Mouse (Mus musculus): ENCODE data around the gene Oas3. TPM values are rescaled to one million over a fixed set of nuclear protein-coding genes. Genes with fewer than 3 reads are reported as not detected.
A peak's percentile ranks its signal among the peaks of the same experiment; 100 is the strongest.

Oas3 gene
- polyA plus RNA-seq, 1 experiment, result 0.08 TPM

DNA sequence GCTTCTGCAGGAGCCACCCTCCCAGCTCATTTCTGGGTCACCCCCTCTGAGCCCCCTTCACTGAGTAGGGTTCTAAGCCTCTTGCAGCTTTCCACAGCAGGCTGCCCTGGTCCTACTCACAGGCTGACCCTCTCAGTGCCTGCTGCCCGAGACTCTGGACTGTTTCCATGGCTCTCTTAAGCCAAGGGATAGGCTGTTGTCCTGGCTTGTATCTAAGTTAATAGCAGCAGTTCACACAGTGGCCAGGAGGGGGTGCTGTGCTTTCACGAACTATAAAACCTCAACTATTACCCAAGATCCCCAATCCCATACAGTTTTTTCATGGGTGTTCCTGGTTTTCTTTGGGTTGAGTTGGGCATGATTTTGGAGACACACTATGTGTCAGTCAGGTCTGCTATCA, 15.6 kb upstream of the Oas3 start:
- Histone ChIP-seq H3K4me1 (ENCODE audit: control insufficient read depth, insufficient read depth, low read length) (no peaks in the 10 kb centered on the region), H3K27me3 (ENCODE audit: control insufficient read depth, insufficient read depth, low read length) (no peaks in the 10 kb centered on the region), H3K4me3 (replicated peaks; ENCODE audit: insufficient read depth, low read depth, low read length) (no peak overlapping the region), H3K27ac (ENCODE audit: insufficient read depth, low read length) (no peak overlapping the region)
- WGBS, result 16% methylated on average over 2 of the region's 2 CpGs
- TF ChIP-seq POLR2A (IDR thresholded peaks at IDR 0.05; ENCODE audit: borderline replicate concordance, insufficient read depth, low read length), result no peak
- TF ChIP-seq CTCF (IDR thresholded peaks at IDR 0.05; ENCODE audit: borderline replicate concordance, insufficient read depth, low read depth, low read length), result peak; percentile 65; the same call in 1 of the 2 replicates
- peak; percentile 20 to 50 for DNase-seq

DNA sequence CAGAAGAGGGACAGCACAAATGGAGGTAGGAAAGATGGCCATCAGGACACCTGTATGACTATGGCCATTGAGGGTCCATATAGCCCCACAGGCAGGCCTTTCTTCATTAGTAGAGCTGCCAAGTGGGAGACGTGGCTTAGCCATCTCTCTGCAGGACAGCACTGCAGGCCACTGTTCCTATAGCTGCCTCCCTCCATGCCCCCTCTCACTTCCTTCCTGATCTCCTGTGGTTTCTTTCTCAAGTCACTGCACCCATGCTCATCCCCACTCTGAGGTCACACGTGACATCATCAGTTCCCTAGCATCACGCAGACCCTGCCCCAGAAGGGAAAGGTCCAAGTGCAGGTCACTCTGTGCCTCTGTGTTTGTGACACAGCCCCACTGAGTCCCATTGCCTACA, 9.6 kb upstream of the Oas3 start:
- Histone ChIP-seq H3K4me3 (replicated peaks; ENCODE audit: insufficient read depth, low read depth, low read length) (no peak overlapping the region), H3K4me1 (ENCODE audit: control insufficient read depth, insufficient read depth, low read length) (no peaks in the 10 kb centered on the region), H3K27me3 (ENCODE audit: control insufficient read depth, insufficient read depth, low read length) (no peaks in the 10 kb centered on the region), H3K27ac (ENCODE audit: insufficient read depth, low read length) (no peak overlapping the region)
- WGBS, result 56% methylated on average over 3 of the region's 3 CpGs
- DNase-seq, result no peak
- TF ChIP-seq CTCF (IDR thresholded peaks at IDR 0.05; ENCODE audit: borderline replicate concordance, insufficient read depth, low read depth, low read length), result no peak
- no peak for TF ChIP-seq POLR2A (IDR thresholded peaks at IDR 0.05; ENCODE audit: borderline replicate concordance, insufficient read depth, low read length)

DNA sequence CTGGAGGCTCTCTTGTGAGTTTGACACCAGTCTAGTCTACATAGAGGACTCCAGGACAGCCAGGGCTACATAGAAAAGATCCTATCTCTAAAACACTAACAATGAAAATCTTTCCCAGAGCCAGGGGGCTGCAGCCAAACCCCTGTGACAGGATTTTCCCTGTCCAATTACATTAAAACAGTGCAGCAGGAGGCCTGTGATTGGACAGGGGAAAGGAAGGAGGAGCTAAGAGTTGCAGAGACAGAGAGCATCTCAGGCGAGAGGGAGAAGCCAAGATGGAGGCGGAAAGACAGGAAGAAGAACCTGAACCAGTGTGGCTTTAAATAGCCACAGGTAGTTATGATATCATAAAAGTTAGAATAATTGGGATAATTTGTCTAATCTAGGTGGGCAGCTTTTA, 5.0 kb upstream of the Oas3 start:
- Histone ChIP-seq H3K4me3 (replicated peaks; ENCODE audit: insufficient read depth, low read depth, low read length) (no peak overlapping the region), H3K4me1 (ENCODE audit: control insufficient read depth, insufficient read depth, low read length) (no peaks in the 10 kb centered on the region), H3K27me3 (ENCODE audit: control insufficient read depth, insufficient read depth, low read length) (no peaks in the 10 kb centered on the region), H3K27ac (ENCODE audit: insufficient read depth, low read length) (no peak overlapping the region)
- DNase-seq, result no peak
- TF ChIP-seq POLR2A (IDR thresholded peaks at IDR 0.05; ENCODE audit: borderline replicate concordance, insufficient read depth, low read length) (no peak), CTCF (IDR thresholded peaks at IDR 0.05; ENCODE audit: borderline replicate concordance, insufficient read depth, low read depth, low read length) (no peak)
- WGBS, result 79% methylated on average over 2 of the region's 2 CpGs

DNA sequence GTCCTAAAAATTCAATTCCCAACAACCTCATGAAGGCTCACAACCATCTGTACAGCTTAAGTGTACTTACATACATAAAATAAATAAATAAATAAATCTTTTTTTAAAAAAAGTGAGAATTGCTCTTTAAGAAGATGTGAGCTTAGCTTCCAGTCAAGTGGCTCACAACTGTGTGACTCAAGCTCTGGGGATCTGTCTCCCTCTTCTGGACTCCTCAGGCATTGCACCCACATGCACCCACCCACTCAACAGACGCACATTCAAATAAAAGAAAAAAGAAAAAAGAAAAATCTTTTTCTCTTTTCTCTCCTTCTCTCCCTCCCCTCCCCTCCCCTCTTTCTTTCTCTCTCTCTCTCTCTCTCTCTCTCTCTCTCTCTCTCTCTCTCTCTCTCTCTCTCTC, 4.2 kb upstream of the Oas3 start:
- no peak overlapping the region for H3K4me3 ChIP-seq (replicated peaks; ENCODE audit: insufficient read depth, low read depth, low read length)
- WGBS, result 81% methylated on average over 1 of the region's 1 CpGs
- H3K27ac ChIP-seq (ENCODE audit: insufficient read depth, low read length), result no peak overlapping the region
- DNase-seq, result no peak
- TF ChIP-seq CTCF (IDR thresholded peaks at IDR 0.05; ENCODE audit: borderline replicate concordance, insufficient read depth, low read depth, low read length) (no peak), POLR2A (IDR thresholded peaks at IDR 0.05; ENCODE audit: borderline replicate concordance, insufficient read depth, low read length) (no peak)
- no peaks in the 10 kb centered on the region for H3K27me3 ChIP-seq (ENCODE audit: control insufficient read depth, insufficient read depth, low read length)
- H3K4me1 ChIP-seq (ENCODE audit: control insufficient read depth, insufficient read depth, low read length), result no peaks in the 10 kb centered on the region

DNA sequence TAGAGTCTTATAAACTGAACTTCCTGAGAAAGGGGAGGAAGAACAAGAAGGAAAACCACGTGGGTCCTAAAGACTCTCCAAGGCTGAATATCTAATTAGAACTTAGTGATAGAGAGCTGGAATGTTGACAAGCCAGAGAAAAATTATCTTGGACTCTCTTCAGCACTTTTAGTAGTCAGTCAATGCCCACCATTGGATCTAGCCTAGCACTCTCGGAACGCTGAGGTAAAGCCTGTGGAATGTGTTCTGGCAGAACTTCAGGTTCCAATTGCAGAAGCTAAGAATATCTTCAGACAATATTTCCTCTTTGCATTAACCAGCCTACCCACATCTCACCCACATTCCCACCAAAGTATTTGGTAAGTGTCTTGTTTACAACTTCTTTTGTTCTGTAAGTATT, 2.5 kb upstream of the Oas3 start:
- TF ChIP-seq POLR2A (IDR thresholded peaks at IDR 0.05; ENCODE audit: borderline replicate concordance, insufficient read depth, low read length), result no peak
- no peak for TF ChIP-seq CTCF (IDR thresholded peaks at IDR 0.05; ENCODE audit: borderline replicate concordance, insufficient read depth, low read depth, low read length)
- WGBS, result 38% methylated on average over 3 of the region's 3 CpGs

DNA sequence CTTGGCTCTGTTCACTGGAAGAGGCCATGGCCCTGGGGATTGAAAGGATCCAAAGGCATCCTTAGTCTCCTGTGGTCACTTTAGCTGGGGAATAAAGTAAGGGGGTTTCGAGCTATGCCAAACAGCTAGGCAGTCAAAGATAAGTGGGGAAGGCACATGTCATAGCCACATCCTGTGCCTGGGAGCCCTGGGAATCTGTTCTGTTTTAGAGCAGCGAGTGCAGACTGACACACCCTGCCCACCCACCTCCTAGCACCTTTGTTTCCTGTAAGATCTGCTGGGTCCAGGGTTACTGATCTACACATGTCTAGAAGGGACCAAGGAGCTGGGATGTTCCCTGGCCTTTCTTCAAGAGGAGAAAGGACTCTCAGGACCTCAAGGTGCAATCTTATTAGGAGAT, 1.5 kb upstream of the Oas3 start:
- DNase-seq, result no peak
- Histone ChIP-seq H3K27me3 (ENCODE audit: control insufficient read depth, insufficient read depth, low read length) (no peaks in the 10 kb centered on the region), H3K4me1 (ENCODE audit: control insufficient read depth, insufficient read depth, low read length) (no peaks in the 10 kb centered on the region), H3K27ac (ENCODE audit: insufficient read depth, low read length) (no peak overlapping the region), H3K4me3 (replicated peaks; ENCODE audit: insufficient read depth, low read depth, low read length) (no peak overlapping the region)
- no peak for TF ChIP-seq POLR2A (IDR thresholded peaks at IDR 0.05; ENCODE audit: borderline replicate concordance, insufficient read depth, low read length)
- TF ChIP-seq CTCF (IDR thresholded peaks at IDR 0.05; ENCODE audit: borderline replicate concordance, insufficient read depth, low read depth, low read length), result no peak
- 83% methylated on average over 2 of the region's 2 CpGs for WGBS

More for the DNA sequence above, 2.5 kb upstream of the Oas3 start:
- no peak overlapping the region for H3K27ac ChIP-seq (ENCODE audit: insufficient read depth, low read length)
- H3K4me3 ChIP-seq (replicated peaks; ENCODE audit: insufficient read depth, low read depth, low read length), result no peak overlapping the region
- H3K4me1 ChIP-seq (ENCODE audit: control insufficient read depth, insufficient read depth, low read length), result no peaks in the 10 kb centered on the region
- H3K27me3 ChIP-seq (ENCODE audit: control insufficient read depth, insufficient read depth, low read length), result no peaks in the 10 kb centered on the region
- no peak for DNase-seq

DNA sequence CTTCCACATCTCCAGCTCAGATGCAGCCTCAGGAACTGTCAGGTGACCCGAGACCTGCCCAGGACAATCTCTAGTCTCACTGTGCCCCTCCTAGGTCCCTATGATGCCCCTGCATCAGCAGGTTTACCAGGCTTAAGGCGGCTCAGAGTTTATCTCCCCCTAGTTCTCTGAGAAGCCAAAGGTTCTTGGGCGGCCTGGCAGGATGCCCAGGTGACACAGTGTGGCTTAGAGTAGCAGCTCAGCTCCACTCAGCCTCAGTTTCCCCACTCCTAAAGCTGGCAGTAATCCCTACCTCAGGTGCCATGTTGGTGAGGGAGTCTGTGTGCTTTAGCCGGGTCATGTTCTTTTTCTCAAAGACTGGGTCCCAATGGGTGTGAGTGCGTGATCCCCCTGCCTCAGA, 660 bp downstream of the Oas3 start:
- Histone ChIP-seq H3K4me1 (ENCODE audit: control insufficient read depth, insufficient read depth, low read length) (no peaks in the 10 kb centered on the region), H3K27ac (ENCODE audit: insufficient read depth, low read length) (no peak overlapping the region), H3K27me3 (ENCODE audit: control insufficient read depth, insufficient read depth, low read length) (no peaks in the 10 kb centered on the region), H3K4me3 (replicated peaks; ENCODE audit: insufficient read depth, low read depth, low read length) (no peak overlapping the region)
- DNase-seq, result no peak
- no peak for TF ChIP-seq POLR2A (IDR thresholded peaks at IDR 0.05; ENCODE audit: borderline replicate concordance, insufficient read depth, low read length)
- TF ChIP-seq CTCF (IDR thresholded peaks at IDR 0.05; ENCODE audit: borderline replicate concordance, insufficient read depth, low read depth, low read length), result no peak
- WGBS, result 78% methylated on average over 5 of the region's 5 CpGs

DNA sequence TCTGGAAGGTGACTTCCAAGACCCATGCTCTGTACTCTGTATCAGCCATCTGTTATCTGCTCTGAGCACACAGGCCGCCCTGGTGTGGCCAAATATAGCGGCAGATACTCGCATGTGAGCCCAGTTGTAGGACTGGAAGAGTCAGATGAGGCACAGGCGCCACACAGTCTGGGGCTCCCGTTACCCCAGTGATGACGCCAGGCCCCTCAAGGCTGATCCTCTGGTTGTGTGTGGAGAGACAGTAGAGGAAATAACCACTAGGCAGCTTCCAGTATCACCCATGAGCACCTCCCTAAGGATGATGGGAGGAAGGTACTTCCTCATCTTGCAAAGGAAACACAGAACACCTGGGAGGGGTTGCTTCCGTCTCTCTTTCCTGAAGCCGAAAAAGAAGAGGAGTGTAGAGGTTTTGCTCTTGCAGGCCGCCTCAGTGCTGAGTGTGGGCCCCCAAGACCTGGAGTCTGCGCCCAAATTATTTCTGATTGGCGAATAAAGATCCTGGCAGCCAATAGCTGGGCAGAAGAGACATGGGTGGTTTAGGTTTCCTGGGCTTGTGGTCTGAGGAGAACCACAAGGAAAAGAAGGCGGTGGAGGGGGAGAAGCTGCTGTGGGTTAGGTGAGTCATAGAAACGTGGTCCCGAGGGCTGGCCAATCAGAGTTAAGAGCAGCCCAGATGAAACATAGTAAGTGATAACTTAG, 2.0 kb downstream of the Oas3 start:
- 64% methylated on average over 14 of the region's 14 CpGs for WGBS
- no peak overlapping the region for H3K4me3 ChIP-seq (replicated peaks; ENCODE audit: insufficient read depth, low read depth, low read length)
- no peaks in the 10 kb centered on the region for H3K27me3 ChIP-seq (ENCODE audit: control insufficient read depth, insufficient read depth, low read length)
- no peaks in the 10 kb centered on the region for H3K4me1 ChIP-seq (ENCODE audit: control insufficient read depth, insufficient read depth, low read length)
- no peak for TF ChIP-seq POLR2A (IDR thresholded peaks at IDR 0.05; ENCODE audit: borderline replicate concordance, insufficient read depth, low read length)
- no peak for TF ChIP-seq CTCF (IDR thresholded peaks at IDR 0.05; ENCODE audit: borderline replicate concordance, insufficient read depth, low read depth, low read length)
- no peak for DNase-seq
- H3K27ac ChIP-seq (ENCODE audit: insufficient read depth, low read length), result no peak overlapping the region
